Mouse (Mus musculus): Measurements from ENCODE around the gene Fau.

- no peak for TF ChIP-seq POLR2A (IDR thresholded peaks at IDR 0.05; ENCODE audit: control insufficient read depth, extremely low read depth, insufficient read depth, low read length, poor library complexity)
- TF ChIP-seq CTCF (IDR thresholded peaks at IDR 0.05; ENCODE audit: borderline replicate concordance, control insufficient read depth, extremely low read depth, insufficient read depth, low read length, poor library complexity) = no peak
Measured at GRCm38 (mm10) chr19:6048681-6049410, 8.8 kb upstream of the Fau start.

All from thymus, adult 2 months (tissue).